27 mouse cellular contexts compared by ENCODE assay signal in the genomic region with DNA sequence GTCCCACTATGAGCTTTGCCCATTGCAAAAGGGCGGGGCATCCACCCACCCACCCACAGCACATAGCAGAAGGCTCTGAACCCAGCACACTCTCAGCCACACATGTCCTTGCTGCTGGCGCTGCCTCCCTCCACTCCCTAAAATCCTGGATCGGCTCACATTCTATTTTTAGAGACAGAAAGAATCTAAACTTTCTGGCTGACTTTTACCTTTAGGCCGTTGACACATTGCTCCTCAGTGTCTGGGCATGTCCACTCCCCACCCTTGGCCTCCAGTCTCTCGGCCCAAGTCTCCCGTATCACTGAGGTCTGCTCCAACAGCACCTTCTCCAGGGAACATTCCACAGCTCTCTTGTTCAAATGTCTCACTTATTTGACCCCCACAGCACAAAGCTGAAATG.
DNase-seq lines count a peak whose midpoint lies in the region; ATAC-seq lines count a peak whose summit lies in the region.
"Had no signal": no experiment of that assay in that cellular context is flagged by ENCODE, and none has a peak within 500 bp of the region (broad histone marks: within the 10 kb centered on the region; RNA-seq: fewer than 3 reads in every experiment).

No protein-coding gene starts in this region.

- no peak for DNase-seq in heart, postnatal 4 days
- DNase-seq in urinary bladder, postnatal 14 days (ENCODE audit: low spot score): peak; percentile 28
- no peak for DNase-seq in urinary bladder, postnatal 4 days (ENCODE audit: low spot score in 2 of 2)
- peak; percentile 38 for DNase-seq in adipocyte (ENCODE audit: low spot score)
- no peak for DNase-seq in lung, postnatal 4 days
- DNase-seq in thymus, postnatal 14 days: no peak
- DNase-seq in gastrocnemius, postnatal 10 days: no peak
- DNase-seq: adrenal gland, adult 2 months; adrenal gland, postnatal 14 days; cerebellum, adult 11-12 months; cerebellum, adult 9-10 months; cerebellum, postnatal 25 days; gastrocnemius, postnatal 36 days; heart, adult 2 months had no signal

- no peaks in the 10 kb centered on the region; the same call in 1 of the 2 replicates for H3K9me3 ChIP-seq in heart, embryonic 13.5 days
- H3K9me3 ChIP-seq: embryonic facial prominence, embryonic 12.5 days; embryonic facial prominence, embryonic 15.5 days; forebrain, embryonic 15.5 days; heart, embryonic 10.5 days; intestine, embryonic 15.5 days had no signal

- 37% methylated on average over 6 of the region's 6 CpGs for WGBS in heart, embryonic 13.5 days

- H3K27me3 ChIP-seq in heart, embryonic 13.5 days (replicated peaks): no peaks in the 10 kb centered on the region
- H3K27me3 ChIP-seq: embryonic facial prominence, embryonic 12.5 days; embryonic facial prominence, embryonic 15.5 days; forebrain, embryonic 12.5 days; forebrain, embryonic 15.5 days; hindbrain, embryonic 13.5 days; intestine, embryonic 15.5 days; Patski had no signal

- H3K4me1 ChIP-seq in heart, embryonic 13.5 days: peaks cover 21% of the 10 kb centered on the region
- H3K4me1 ChIP-seq: embryonic facial prominence, embryonic 12.5 days; forebrain, embryonic 12.5 days; forebrain, embryonic 15.5 days; hindbrain, embryonic 10.5 days; hindbrain, embryonic 13.5 days; intestine, embryonic 15.5 days had no signal

- H3K36me3 ChIP-seq in heart, embryonic 13.5 days: no peaks in the 10 kb centered on the region
- H3K36me3 ChIP-seq: embryonic facial prominence, embryonic 12.5 days; embryonic facial prominence, embryonic 15.5 days; forebrain, embryonic 12.5 days; forebrain, embryonic 15.5 days; heart, embryonic 10.5 days; hindbrain, embryonic 10.5 days; hindbrain, embryonic 13.5 days; intestine, embryonic 15.5 days had no signal

- H3K27ac ChIP-seq in heart, embryonic 13.5 days (replicated peaks): peak overlapping the region; percentile 24; the same call in 1 of the 2 replicates
- H3K27ac ChIP-seq: embryonic facial prominence, embryonic 12.5 days; embryonic facial prominence, embryonic 15.5 days; forebrain, embryonic 12.5 days; forebrain, embryonic 15.5 days; heart, adult 2 months; heart, embryonic 10.5 days; hindbrain, embryonic 10.5 days; hindbrain, embryonic 13.5 days; intestine, embryonic 15.5 days had no signal

- no peak for ATAC-seq in heart, embryonic 13.5 days (ENCODE audit: extremely low read depth, insufficient number of reproducible peaks, low FRiP score, low TSS enrichment)
- ATAC-seq: CD4-positive, CD25-positive, alpha-beta regulatory T cell, adult 4 months; forebrain, embryonic 15.5 days; hindbrain, embryonic 16.5 days; intestine, embryonic 15.5 days; Patski had no signal

- H3K4me3 ChIP-seq in heart, embryonic 13.5 days: no peak overlapping the region
- H3K4me3 ChIP-seq: embryonic facial prominence, embryonic 12.5 days; embryonic facial prominence, embryonic 15.5 days; erythroblast, embryonic 14.5 days; forebrain, embryonic 12.5 days; forebrain, embryonic 15.5 days; heart, adult 2 months; heart, embryonic 10.5 days; hindbrain, embryonic 10.5 days; hindbrain, embryonic 13.5 days; intestine, embryonic 15.5 days had no signal

- 0 out of 2 replicates have a peak overlapping the region, but pooled peaks have one; percentile 2 for H3K9ac ChIP-seq in heart, embryonic 13.5 days
- H3K9ac ChIP-seq: embryonic facial prominence, embryonic 12.5 days; embryonic facial prominence, embryonic 15.5 days; forebrain, embryonic 12.5 days; forebrain, embryonic 15.5 days; hindbrain, embryonic 13.5 days; intestine, embryonic 15.5 days had no signal

- no peak overlapping the region for H3K4me2 ChIP-seq in heart, embryonic 13.5 days
- H3K4me2 ChIP-seq: embryonic facial prominence, embryonic 12.5 days; embryonic facial prominence, embryonic 15.5 days; forebrain, embryonic 12.5 days; forebrain, embryonic 15.5 days; hindbrain, embryonic 13.5 days; intestine, embryonic 15.5 days had no signal

Comparison
In these comparisons a context has a peak if more than half of its experiments do, and no peak if none do; other contexts are left out.
1. DNase-seq: peak in urinary bladder, postnatal 14 days (single experiment) and adipocyte (single experiment); none in heart, postnatal 4 days (single experiment), urinary bladder, postnatal 4 days (0 of 2), lung, postnatal 4 days (0 of 2), thymus, postnatal 14 days (single experiment) and gastrocnemius, postnatal 10 days (single experiment).